Mouse (Mus musculus): ENCODE data around the gene Gkn3.

DNA sequence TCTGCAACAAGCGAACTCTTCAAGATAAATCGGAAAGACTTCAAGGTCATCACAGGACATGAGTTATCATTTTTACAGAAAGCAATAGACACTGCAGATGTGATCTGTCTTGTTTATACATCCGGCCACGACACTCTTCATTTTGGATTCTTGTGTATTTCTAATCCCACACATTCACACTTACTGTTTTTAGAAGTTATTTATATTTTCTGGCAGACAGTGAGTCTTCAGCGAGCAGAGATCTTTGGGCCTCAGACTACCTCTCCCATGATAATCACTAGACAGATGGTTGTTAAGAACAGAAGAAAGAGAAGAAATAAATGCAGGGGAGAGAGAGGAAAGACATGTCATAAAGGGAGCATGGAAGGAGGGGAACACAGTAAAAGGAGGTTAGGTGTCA lies 19.5 kb downstream of the Gkn3 start:
- no peak for TF ChIP-seq POLR2A (IDR thresholded peaks at IDR 0.05; ENCODE audit: borderline replicate concordance, low read depth, low read length)
- TF ChIP-seq CTCF (IDR thresholded peaks at IDR 0.05; ENCODE audit: low read depth, low read length), result no peak

Measured in bone marrow macrophage, adult 2 months (primary cell).